7 mouse cellular contexts compared by ENCODE assay signal in the genomic region with DNA sequence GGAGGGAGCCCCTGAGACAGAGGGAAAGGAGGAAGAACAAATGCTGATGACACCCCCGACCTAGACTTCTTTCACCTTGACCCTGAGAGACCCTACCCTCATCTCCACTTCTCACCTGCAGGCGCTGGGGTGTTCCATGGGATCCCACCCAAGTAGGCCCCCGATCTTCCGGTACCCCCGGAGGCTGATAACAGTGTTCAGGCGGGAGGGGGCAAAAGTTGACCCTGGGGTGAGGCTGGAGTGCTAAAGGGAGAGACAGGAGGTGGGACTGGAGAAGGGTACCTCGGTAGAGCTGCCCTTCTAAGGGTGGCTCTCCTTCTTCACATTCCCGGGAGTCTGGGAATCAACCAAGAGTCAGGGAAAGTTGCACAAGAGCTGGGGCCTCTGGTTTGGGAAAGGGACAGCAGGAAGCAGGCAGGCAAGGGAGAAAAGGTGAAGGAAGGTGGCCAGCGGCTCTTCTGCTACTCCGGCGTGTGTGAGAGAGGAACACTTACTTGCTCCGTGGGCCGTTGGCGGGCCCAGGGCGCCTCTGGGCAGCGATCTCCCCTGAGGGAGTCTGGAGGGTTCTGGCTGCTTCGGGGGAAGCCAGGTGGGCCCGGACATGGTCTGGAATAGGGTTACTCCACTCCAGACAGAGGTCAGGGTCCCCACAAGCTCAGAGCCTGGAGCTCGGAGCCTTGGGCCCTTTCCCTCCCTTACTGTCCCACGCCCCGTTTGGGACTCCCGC. TPM values are rescaled to one million over a fixed set of nuclear protein-coding genes. Genes with fewer than 3 reads are reported as not detected.
A peak's percentile ranks its signal among the peaks of the same experiment; 100 is the strongest.
DNase-seq lines count a peak whose midpoint lies in the region; ATAC-seq and TF ChIP-seq lines count a peak whose summit lies in the region.

No protein-coding gene starts in this region.

- peak; percentile 23; the same call in 1 of the 2 replicates for ATAC-seq in forebrain, postnatal 0 days
- peak; percentile 22 for ATAC-seq in liver, postnatal 0 days
- ATAC-seq in stomach, postnatal 0 days (ENCODE audit: low FRiP score, low TSS enrichment) = peak; percentile 41
- ATAC-seq in activated CD4-positive, CD25-positive, alpha-beta regulatory T cell, adult 4 months = no peak

- 14% methylated on average over 22 of the region's 22 CpGs for WGBS in spleen, adult 2 months
- WGBS in forebrain, postnatal 0 days = 4% methylated on average over 22 of the region's 22 CpGs
- WGBS in liver, postnatal 0 days (ENCODE audit: insufficient replicate concordance) = 6% methylated on average over 22 of the region's 22 CpGs
- under 1% methylated on average over 22 of the region's 22 CpGs for WGBS in stomach, postnatal 0 days

- no peaks in the 10 kb centered on the region for H3K27me3 ChIP-seq in spleen, adult 2 months (ENCODE audit: control insufficient read depth, insufficient read depth, low read length)
- H3K27me3 ChIP-seq in forebrain, postnatal 0 days (ENCODE audit: insufficient read depth, low read length) = no peaks in the 10 kb centered on the region
- H3K27me3 ChIP-seq in liver, postnatal 0 days (ENCODE audit: insufficient read depth, low read length) = no peaks in the 10 kb centered on the region
- H3K27me3 ChIP-seq in stomach, postnatal 0 days (ENCODE audit: control insufficient read depth, insufficient read depth, low read length) = no peaks in the 10 kb centered on the region

- H3K9ac ChIP-seq in forebrain, postnatal 0 days = peak overlapping the region; percentile 55; the same call in 1 of the 2 replicates
- peak overlapping the region; percentile 76 for H3K9ac ChIP-seq in liver, postnatal 0 days (replicated peaks)
- H3K9ac ChIP-seq in stomach, postnatal 0 days (ENCODE audit: low read length) = peak overlapping the region; percentile 75

- no peak for TF ChIP-seq POLR2A in spleen, adult 2 months (IDR thresholded peaks at IDR 0.05; ENCODE audit: low read depth, low read length)

- no peaks in the 10 kb centered on the region for H3K9me3 ChIP-seq in forebrain, postnatal 0 days (ENCODE audit: low read length)
- no peaks in the 10 kb centered on the region for H3K9me3 ChIP-seq in liver, postnatal 0 days (ENCODE audit: low read length)
- H3K9me3 ChIP-seq in stomach, postnatal 0 days (ENCODE audit: control insufficient read depth, low read length) = no peaks in the 10 kb centered on the region

- H3K36me3 ChIP-seq in spleen, adult 2 months (ENCODE audit: control insufficient read depth, insufficient read depth, low read length) = peaks cover 6% of the 10 kb centered on the region
- H3K36me3 ChIP-seq in forebrain, postnatal 0 days (ENCODE audit: insufficient read depth) = peaks cover 31% of the 10 kb centered on the region
- H3K36me3 ChIP-seq in liver, postnatal 0 days (replicated peaks; ENCODE audit: insufficient read depth, low read length) = peaks cover 20% of the 10 kb centered on the region
- H3K36me3 ChIP-seq in stomach, postnatal 0 days (ENCODE audit: control insufficient read depth, insufficient read depth, low read length) = peaks cover 14% of the 10 kb centered on the region

- no peak for DNase-seq in spleen, adult 2 months (ENCODE audit: low read depth in 1 of 2, low spot score in 2 of 2)
- DNase-seq in spleen, postnatal 14 days (ENCODE audit: low spot score in 2 of 2) = no peak
- DNase-seq in forebrain, postnatal 0 days = no peak
- no peak for DNase-seq in liver, postnatal 0 days
- DNase-seq in stomach, postnatal 0 days (ENCODE audit: low spot score) = peak; percentile 52
- DNase-seq in right cerebral cortex, postnatal 4 days = no peak

- TF ChIP-seq EP300 in liver, postnatal 0 days (IDR thresholded peaks at IDR 0.05; ENCODE audit: low read depth) = no peak
- no peak for TF ChIP-seq EP300 in stomach, postnatal 0 days (optimal IDR thresholded peaks at IDR 0.05)

- H3K4me1 ChIP-seq in spleen, adult 2 months (ENCODE audit: control insufficient read depth, insufficient read depth, insufficient read length) = no peaks in the 10 kb centered on the region
- H3K4me1 ChIP-seq in forebrain, postnatal 0 days (ENCODE audit: insufficient read depth) = peaks cover 10% of the 10 kb centered on the region; the same call in 1 of the 2 replicates
- H3K4me1 ChIP-seq in liver, postnatal 0 days (ENCODE audit: insufficient read depth) = peaks cover 23% of the 10 kb centered on the region
- peaks cover 16% of the 10 kb centered on the region for H3K4me1 ChIP-seq in stomach, postnatal 0 days (replicated peaks; ENCODE audit: control insufficient read depth, insufficient read depth)

- H3K4me3 ChIP-seq in spleen, adult 2 months (ENCODE audit: extremely low read depth, insufficient read depth, insufficient read length) = peak overlapping the region; percentile 42
- peak overlapping the region; percentile 30 for H3K4me3 ChIP-seq in forebrain, postnatal 0 days (ENCODE audit: low read depth, low read length)
- H3K4me3 ChIP-seq in liver, postnatal 0 days (ENCODE audit: low read depth, low read length) = peak overlapping the region; percentile 63
- peak overlapping the region; percentile 59 for H3K4me3 ChIP-seq in stomach, postnatal 0 days (ENCODE audit: low read depth, low read length)

- H3K4me2 ChIP-seq in forebrain, postnatal 0 days (ENCODE audit: low read depth) = peak overlapping the region; percentile 60
- H3K4me2 ChIP-seq in liver, postnatal 0 days (ENCODE audit: low read depth, low read length) = peak overlapping the region; percentile 88
- H3K4me2 ChIP-seq in stomach, postnatal 0 days (replicated peaks; ENCODE audit: low read depth) = peak overlapping the region; percentile 88

- peak overlapping the region; percentile 37; the same call in 1 of the 2 replicates for H3K27ac ChIP-seq in spleen, adult 2 months (ENCODE audit: insufficient read depth, low read length)
- H3K27ac ChIP-seq in forebrain, postnatal 0 days (ENCODE audit: low read depth, low read length) = peak overlapping the region; percentile 46; the same call in 1 of the 2 replicates
- H3K27ac ChIP-seq in liver, postnatal 0 days (ENCODE audit: low read depth) = peak overlapping the region; percentile 68; the same call in 1 of the 2 replicates
- peak overlapping the region; percentile 92 for H3K27ac ChIP-seq in stomach, postnatal 0 days (replicated peaks)

- TF ChIP-seq CTCF in spleen, adult 2 months (IDR thresholded peaks at IDR 0.05; ENCODE audit: extremely low read depth, insufficient read depth, insufficient read length, insufficient replicate concordance) = no peak
- no peak for TF ChIP-seq CTCF in forebrain, postnatal 0 days (IDR thresholded peaks at IDR 0.05; ENCODE audit: low read depth)
- TF ChIP-seq CTCF in liver, postnatal 0 days (IDR thresholded peaks at IDR 0.05; ENCODE audit: low read depth) = no peak
- no peak for TF ChIP-seq CTCF in stomach, postnatal 0 days (IDR thresholded peaks at IDR 0.05; ENCODE audit: low read depth)

RNA-seq across cellular contexts. Expression of a gene that starts 0.6 kb away (rescaled TPM):
- 19.8 and 20.6 TPM in 2 replicates for polyA plus RNA-seq in spleen, adult 2 months (2012; rRNA removed)
- 10.8 and 11.4 TPM in 2 replicates for total RNA-seq in forebrain, postnatal 0 days (2014; rRNA removed)
- polyA plus RNA-seq in forebrain, postnatal 0 days (2015; fragmentation: Nextera tagmentation; extraction: Ambion mirVana) = 9.9 and 11.6 TPM in 2 replicates
- polyA plus RNA-seq in liver, postnatal 0 days (2015; fragmentation: Nextera tagmentation; extraction: Ambion mirVana) = 7.5 and 9.2 TPM in 2 replicates
- 46.4 and 47.9 TPM in 2 replicates for polyA plus RNA-seq in stomach, postnatal 0 days (2015; fragmentation: Nextera tagmentation; extraction: Ambion mirVana)
- polyA plus RNA-seq in activated CD4-positive, CD25-positive, alpha-beta regulatory T cell, adult 4 months (2017; shearing (Covaris generic)) = 1 to 10 TPM; 1.3 to 1.5 TPM

RNA-seq across cellular contexts. Expression of a gene that starts 6.2 kb away (rescaled TPM):
- 172 and 175 TPM in 2 replicates for polyA plus RNA-seq in spleen, adult 2 months (2012; rRNA removed)
- total RNA-seq in forebrain, postnatal 0 days (2014; rRNA removed) = 136 and 153 TPM in 2 replicates
- polyA plus RNA-seq in forebrain, postnatal 0 days (2015; fragmentation: Nextera tagmentation; extraction: Ambion mirVana) = 52.3 and 55.6 TPM in 2 replicates
- polyA plus RNA-seq in liver, postnatal 0 days (2015; fragmentation: Nextera tagmentation; extraction: Ambion mirVana) = 24.1 and 28.2 TPM in 2 replicates
- polyA plus RNA-seq in stomach, postnatal 0 days (2015; fragmentation: Nextera tagmentation; extraction: Ambion mirVana) = 29.3 and 31.6 TPM in 2 replicates
- 10 to 100 TPM; 65.0 to 75.8 TPM for polyA plus RNA-seq in activated CD4-positive, CD25-positive, alpha-beta regulatory T cell, adult 4 months (2017; shearing (Covaris generic))

RNA-seq across cellular contexts. Expression of a gene that starts 19.2 kb away (rescaled TPM):
- 10.3 and 11.1 TPM in 2 replicates for polyA plus RNA-seq in spleen, adult 2 months (2012; rRNA removed)
- total RNA-seq in forebrain, postnatal 0 days (2014; rRNA removed) = 15.2 and 16.2 TPM in 2 replicates
- 15.8 and 23.4 TPM in 2 replicates for polyA plus RNA-seq in forebrain, postnatal 0 days (2015; fragmentation: Nextera tagmentation; extraction: Ambion mirVana)
- polyA plus RNA-seq in liver, postnatal 0 days (2015; fragmentation: Nextera tagmentation; extraction: Ambion mirVana) = 9.1 and 9.5 TPM in 2 replicates
- polyA plus RNA-seq in stomach, postnatal 0 days (2015; fragmentation: Nextera tagmentation; extraction: Ambion mirVana) = 11.0 and 11.4 TPM in 2 replicates
- polyA plus RNA-seq in activated CD4-positive, CD25-positive, alpha-beta regulatory T cell, adult 4 months (2017; shearing (Covaris generic)) = 1 to 10 TPM in 1 of 2 experiments, not detected in 1; 1.7 TPM

RNA-seq across cellular contexts. Expression of a gene that starts 19.8 kb away (rescaled TPM):
- 25.8 and 29.7 TPM in 2 replicates for polyA plus RNA-seq in spleen, adult 2 months (2012; rRNA removed)
- 19.3 and 21.8 TPM in 2 replicates for total RNA-seq in forebrain, postnatal 0 days (2014; rRNA removed)
- 12.5 and 18.4 TPM in 2 replicates for polyA plus RNA-seq in forebrain, postnatal 0 days (2015; fragmentation: Nextera tagmentation; extraction: Ambion mirVana)
- 2.9 and 3.2 TPM in 2 replicates for polyA plus RNA-seq in liver, postnatal 0 days (2015; fragmentation: Nextera tagmentation; extraction: Ambion mirVana)
- polyA plus RNA-seq in stomach, postnatal 0 days (2015; fragmentation: Nextera tagmentation; extraction: Ambion mirVana) = 6.5 and 7.2 TPM in 2 replicates
- polyA plus RNA-seq in activated CD4-positive, CD25-positive, alpha-beta regulatory T cell, adult 4 months (2017; shearing (Covaris generic)) = 10 to 100 TPM in 1 of 2 experiments, 1 to 10 TPM in 1; 7.8 to 10.1 TPM

RNA-seq across cellular contexts. Expression of a gene that starts 26.3 kb away (rescaled TPM):
- 23.1 and 24.1 TPM in 2 replicates for polyA plus RNA-seq in spleen, adult 2 months (2012; rRNA removed)
- total RNA-seq in forebrain, postnatal 0 days (2014; rRNA removed) = 48.4 and 73.2 TPM in 2 replicates
- polyA plus RNA-seq in forebrain, postnatal 0 days (2015; fragmentation: Nextera tagmentation; extraction: Ambion mirVana) = 44.3 and 69.1 TPM in 2 replicates
- 10.3 and 11.1 TPM in 2 replicates for polyA plus RNA-seq in liver, postnatal 0 days (2015; fragmentation: Nextera tagmentation; extraction: Ambion mirVana)
- 10.0 and 12.2 TPM in 2 replicates for polyA plus RNA-seq in stomach, postnatal 0 days (2015; fragmentation: Nextera tagmentation; extraction: Ambion mirVana)
- polyA plus RNA-seq in activated CD4-positive, CD25-positive, alpha-beta regulatory T cell, adult 4 months (2017; shearing (Covaris generic)) = not detected

Comparison
In these comparisons a context has a peak if more than half of its experiments do, and no peak if none do; other contexts are left out.
1. H3K27ac ChIP-seq: peak in every context shown above with its lines; median percentile 92 in stomach, postnatal 0 days; 68 in liver, postnatal 0 days; 46 in forebrain, postnatal 0 days; 37 in spleen, adult 2 months.